Mouse (Mus musculus): ENCODE data around the gene Plcb1.
"Not testable (repeated sequence)": the region's sequence is repeated elsewhere in the genome, so short reads cannot be mapped to it uniquely, and the experiment has no call there.

The Plcb1 gene

DNA sequence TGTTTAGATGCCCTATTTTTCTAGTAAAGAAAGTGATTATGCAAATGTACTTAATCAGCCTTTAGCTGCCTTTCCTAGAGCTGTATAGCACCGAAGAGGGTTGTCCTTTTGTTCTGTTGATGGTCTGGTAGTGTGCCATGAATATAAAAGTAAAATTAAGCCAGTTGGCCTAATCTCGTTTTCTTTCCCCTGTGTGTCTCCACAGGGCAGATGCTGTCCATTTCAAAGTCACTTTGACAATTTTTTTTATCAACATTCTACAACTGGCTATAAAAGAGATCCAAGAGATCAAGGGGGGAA is 520.6 kb downstream of the Plcb1 start:
- DNase-seq (ENCODE audit: low spot score) = no peak

DNA sequence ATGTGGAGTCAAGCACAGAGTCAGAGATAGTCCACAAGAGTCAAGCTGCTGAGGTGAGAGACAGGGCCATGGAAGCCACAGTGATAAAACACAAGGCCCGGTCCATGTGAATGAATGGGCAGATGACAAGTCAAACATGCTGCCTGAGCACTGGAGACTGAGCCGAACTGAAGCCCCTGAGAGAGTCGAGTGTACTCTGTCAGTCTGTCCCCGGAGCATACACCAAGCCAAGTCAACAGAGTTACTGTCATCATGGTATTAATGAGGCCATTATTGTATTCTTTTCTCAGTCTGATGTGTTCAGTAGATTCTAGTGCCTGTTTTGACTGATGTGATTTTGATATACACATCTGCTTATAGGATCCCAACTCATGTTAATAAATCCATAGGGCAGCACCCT is 521.9 kb downstream of the Plcb1 start:
- no peak for DNase-seq (ENCODE audit: low spot score)

DNA sequence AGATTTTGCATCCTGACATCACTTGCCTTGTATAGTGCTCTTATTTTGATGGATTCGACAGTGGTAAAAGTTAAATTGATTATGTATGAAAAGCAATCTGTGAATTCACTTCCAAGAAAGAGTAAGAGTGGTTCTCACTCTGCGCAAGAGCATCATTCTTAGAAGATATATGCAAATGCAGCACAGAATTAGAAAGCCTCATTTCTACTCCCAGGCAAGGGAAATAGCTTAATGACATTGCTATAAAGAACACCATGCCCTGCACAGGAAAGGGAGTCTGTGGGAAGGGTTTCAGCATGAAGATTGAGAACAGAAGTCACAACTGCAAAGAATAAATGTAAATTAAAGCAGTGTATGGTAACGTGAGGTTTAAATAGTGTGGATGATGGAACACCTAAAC is 530.1 kb downstream of the Plcb1 start:
- no peak for DNase-seq (ENCODE audit: low spot score)

DNA sequence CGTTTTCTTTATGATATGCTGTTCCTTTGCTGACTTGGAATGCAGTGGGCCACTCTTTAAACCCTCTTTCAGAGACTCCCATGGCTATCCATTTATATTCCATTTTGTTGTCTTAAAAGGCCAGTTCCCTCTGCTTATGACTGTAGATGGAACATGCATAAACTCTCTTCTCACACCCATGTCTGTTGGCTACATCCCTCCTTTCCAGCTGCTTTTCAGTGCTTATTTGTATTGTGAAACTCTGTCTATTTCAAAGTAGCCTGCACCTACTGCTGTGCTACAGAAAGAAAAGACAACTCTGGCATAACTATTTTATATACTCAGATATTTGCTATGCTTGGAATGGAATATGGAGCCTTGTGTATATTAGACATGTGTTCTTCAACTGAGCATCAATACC is 532.3 kb downstream of the Plcb1 start:
- DNase-seq (ENCODE audit: low spot score) = no peak

DNA sequence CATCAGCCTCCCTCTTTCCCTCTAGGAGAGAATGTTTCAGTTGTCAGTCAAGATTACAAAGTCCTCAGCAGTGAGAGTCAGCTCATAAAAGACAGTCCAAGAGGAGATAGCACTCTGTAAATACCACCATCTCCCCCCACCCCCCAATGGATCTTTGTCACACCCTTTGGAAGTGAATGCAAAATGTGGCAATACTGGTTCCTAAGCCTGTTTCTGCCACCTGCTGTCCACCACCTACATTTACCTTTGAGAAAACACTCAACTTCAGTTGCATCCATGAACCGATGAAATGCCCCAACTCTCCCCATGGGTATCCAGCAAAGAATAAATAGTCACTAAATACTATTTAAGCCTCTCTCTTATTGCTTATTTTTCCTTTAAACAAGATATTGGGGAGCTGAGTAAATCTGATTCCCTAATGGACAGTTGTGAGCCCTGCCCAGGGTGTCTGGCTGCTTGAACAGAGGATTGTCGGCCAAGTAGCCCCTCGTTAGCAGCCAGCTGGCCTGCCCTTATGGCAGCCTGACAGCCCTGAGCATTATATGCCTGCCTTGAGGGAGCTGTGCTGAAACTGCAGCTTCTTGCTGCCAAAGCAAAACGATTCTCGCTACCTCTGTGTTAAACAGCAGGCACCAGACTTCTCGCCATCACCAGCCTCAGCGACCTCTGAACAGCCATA is 537.5 kb downstream of the Plcb1 start:
- no peak for DNase-seq (ENCODE audit: low spot score)

DNA sequence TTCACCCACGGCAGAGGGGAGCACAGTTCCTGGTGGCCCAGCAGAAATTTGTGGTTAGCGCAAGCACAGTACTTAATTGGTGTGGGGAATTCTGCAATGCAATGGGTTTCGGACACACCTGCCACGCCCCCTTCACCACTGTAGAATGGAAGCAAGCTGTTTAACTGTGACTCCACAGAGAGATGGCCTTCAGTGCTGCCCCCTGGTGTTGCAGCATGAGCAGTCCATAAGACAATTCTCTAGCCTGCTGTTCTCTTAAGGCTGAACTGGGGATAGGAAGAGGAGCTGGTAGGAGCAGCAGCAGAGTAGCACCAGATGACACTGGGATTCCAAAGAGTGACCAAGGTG is 538.1 kb downstream of the Plcb1 start:
- peak; percentile 88 for DNase-seq (ENCODE audit: low spot score)

DNA sequence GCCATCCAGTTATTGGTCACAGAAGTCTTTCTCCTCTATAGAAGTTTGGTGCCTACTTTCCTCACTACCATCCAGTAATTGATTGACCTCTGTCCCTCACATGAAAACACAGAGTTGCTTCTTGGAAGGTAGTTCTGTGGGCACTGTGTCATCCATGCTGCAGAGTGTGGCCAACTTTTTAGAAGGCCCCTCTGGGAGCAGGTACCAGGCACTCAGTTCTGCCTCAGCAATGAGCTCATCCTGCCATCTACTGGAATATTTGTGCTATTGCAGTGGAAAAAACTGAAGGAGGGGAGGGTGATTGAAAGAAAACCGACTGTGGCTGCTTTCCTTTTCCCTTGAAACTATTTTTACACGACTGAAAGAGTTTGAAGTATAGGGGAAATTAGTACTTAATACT is 542.9 kb downstream of the Plcb1 start:
- DNase-seq (ENCODE audit: low spot score) = peak; percentile 83

DNA sequence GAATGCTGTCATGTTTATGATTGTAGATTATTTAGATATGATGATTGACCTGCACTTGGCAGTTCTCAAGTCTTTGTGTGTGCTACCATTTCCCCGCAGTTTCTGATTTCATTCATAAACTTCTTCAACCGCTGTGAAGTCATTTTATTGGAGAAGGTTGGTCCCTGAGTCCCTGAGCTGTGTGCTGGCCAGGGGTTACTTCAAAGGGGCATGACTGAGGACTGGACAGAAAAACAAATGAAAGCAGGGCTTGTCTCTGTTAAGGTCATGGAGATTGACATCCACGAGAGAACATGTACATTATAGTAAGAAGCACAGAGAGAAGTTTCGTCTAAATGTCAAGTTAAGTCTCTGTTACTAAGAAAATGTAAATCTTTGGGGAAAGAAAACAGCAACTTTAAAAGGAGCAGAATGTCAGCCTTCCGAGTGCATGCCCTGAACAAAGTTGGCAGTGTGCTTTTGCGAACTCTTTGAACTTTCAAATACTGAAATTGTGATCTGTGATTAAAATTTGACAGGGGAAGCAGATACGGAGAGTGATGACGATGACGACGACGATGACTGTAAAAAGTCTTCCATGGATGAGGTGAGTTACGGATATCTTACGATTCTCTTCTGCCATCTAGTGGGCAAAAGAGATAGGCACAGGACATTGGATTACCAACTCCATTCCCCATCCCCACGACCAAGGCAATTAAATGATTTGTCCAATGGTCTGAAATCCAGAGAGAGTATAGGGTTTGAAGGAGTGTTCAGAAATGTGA is 544.1 kb downstream of the Plcb1 start:
- DNase-seq (ENCODE audit: low spot score) = peak; percentile 87

DNA sequence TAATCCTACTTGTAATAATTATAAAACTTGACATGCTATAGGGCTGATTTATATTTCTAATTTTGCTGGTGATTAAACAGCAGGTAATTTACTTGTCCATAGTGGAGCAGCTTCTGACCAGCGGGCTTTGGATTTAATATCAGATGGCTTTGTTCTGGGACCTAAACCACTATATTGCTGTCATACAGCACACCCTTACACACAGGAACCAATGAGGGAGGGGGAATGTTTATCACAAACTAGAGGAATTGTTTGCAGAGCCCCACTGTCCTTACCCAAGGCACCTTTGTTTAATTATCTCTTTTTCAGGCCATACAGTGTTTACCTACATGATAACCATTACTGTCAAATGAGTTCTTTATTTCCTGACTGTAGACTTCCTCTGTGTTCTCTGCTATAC is 546.0 kb downstream of the Plcb1 start:
- DNase-seq (ENCODE audit: low spot score) = no peak

DNA sequence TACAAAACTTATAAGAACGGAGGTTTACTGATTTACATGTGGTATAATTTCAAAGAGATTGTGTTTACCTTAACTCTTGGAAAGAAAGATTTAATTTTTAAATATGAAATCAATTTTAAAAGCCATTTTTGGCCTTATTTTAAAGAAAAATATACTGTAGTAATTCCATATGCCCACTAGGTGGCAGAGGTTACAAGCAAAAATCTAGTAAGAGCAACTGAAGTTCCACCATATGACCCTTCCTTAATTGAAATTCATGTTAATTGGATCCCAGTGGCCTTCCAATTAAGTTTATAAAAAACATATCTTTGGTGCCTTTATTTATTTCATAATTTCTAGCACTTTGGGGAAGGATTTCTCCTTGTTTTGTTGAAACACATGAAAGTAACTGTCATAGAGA is 570.4 kb downstream of the Plcb1 start:
- DNase-seq (ENCODE audit: low spot score) = peak; percentile 73

DNA sequence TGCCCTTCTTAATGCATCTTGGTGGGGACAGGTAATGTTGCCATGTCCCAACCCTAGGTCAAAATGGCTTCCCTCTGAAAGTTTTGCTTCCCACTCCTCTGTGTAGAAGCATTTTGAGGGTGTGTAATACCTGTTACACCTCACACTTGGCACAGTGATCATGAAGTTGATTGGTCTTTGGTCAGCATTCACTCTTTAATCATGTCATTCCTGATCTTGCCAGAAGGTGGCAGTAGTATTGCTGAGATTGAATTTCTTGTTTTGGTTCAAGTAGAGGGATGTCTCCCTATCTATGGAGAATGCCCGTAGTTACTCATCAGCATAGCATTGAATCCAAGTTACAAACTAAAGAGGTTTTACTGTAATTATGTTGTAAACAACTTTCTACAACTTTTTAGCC is 575.9 kb downstream of the Plcb1 start:
- DNase-seq (ENCODE audit: low spot score) = peak; percentile 79

DNA sequence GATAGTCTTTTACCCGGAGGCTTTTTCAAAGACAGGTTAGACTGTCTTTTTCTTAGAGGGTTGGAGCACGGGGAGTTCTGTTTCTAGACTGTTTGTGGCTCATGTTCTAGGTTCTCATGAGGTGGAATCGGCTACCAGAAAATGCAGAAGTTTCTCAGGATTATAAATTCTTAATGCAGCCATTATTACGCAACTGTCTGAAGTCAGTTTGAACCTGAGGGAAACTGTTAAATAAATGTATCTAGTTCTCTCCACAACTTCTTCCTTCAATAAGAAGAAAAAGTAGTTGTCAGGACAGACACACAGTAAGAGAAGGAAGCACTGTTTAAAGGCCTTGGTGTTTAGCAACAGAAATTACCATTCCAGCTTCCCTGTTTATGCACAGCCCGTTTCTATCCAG is 577.1 kb downstream of the Plcb1 start:
- no peak for DNase-seq (ENCODE audit: low spot score)

DNA sequence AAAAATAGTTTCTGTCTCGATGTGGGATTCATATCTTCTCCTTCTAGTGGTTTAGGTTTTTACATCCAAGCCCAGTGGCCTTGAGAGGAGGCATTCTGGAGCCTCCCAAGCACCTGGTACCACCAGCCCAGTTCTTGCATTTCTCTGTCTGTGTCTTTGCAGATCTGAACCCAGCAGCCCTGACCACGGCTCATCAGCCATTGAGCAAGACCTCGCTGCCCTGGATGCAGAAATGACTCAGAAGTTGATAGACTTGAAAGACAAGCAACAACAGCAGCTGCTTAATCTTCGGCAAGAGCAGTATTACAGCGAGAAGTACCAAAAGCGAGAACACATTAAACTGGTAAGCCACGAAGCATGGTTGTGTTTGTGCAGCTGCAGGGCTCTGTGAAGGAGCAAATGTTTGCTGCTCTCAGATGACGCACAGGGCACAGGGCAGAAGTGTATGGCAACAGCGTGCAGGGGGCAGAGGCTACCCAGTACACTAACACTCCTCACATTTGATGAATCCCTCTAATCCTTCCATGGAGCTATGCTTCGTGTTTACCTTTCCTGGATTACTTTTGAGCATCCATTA is 584.5 kb downstream of the Plcb1 start:
- no peak for DNase-seq (ENCODE audit: low spot score)

DNA sequence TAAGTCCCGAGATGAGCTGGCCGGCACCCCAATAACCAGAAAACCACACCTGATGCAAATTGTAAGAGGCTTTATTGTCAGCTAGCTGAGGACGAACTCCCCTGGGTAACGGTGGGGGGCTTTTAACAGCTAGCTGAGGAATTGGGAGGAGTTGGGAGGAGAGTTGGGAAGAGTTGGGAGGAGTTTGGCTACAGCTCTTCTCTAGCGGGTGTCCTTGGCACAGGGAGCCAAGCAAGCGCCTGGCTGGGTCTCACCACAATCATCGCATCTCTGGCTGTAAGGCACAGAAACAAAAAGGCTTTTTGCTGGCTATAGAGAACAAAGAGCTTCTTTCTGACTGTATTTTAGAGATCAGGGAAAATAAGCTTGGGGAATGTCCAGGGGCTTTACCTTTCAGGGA is 594.9 kb downstream of the Plcb1 start:
- DNase-seq (ENCODE audit: low spot score) = not testable (repeated sequence)

DNA sequence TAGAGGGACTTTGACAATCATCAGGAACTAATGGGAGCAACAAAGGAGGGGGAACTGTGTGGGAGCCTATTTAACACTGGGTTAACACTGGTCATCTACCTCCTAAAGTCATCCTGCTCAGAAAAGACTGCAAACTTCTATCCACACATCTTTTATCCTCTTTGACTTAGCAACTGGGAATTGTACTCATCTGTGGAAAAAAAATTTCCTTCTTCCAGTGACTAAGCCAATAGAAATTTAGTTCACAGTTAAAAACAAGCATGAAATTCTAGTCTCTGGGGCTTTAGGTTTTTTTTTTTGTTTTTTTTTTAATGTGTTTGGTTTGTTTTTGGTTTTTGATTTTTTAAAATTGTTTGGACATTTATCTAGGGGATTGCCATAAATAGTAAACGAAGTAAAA is 595.5 kb downstream of the Plcb1 start:
- DNase-seq (ENCODE audit: low spot score) = no peak

DNA sequence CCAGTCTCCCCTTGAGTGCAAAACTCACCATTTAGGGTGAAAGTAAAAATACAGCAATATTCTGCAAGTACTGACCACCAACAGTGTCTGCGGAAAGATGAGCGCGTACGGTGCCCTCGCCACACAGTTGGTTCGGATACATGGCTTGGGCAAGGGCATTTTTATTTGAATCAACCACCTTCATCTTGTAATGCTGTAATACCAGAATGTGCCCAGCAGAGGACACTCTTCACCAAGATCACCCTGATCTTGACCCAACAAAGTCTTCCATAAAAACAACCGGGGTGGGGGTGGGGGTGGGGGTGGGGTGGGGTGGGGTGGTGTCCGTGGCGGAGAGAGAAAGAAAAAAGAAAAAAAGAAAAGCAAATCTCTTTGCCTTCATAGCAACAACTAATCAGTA is 602.1 kb downstream of the Plcb1 start:
- DNase-seq (ENCODE audit: low spot score) = peak; percentile 64

DNA sequence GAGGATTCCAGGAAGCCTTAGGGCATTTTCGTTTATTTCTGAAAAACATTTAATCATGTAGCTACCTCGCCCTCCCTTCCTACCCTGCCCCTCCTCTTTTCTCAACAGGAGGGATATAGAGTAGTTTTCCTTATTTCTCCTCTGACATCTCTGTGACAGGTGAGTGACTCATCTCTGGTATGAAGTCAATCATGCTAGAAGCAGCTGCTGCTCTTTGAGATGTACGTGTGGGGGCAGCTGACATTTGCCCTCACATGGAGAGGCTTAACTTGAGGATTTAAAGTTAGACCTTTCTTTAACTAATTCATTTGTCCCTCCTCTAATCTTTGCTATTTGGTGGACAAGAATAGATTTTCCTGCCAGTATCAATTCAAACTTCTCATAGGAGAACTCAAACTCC is 608.8 kb downstream of the Plcb1 start:
- no peak for DNase-seq (ENCODE audit: low spot score)

DNA sequence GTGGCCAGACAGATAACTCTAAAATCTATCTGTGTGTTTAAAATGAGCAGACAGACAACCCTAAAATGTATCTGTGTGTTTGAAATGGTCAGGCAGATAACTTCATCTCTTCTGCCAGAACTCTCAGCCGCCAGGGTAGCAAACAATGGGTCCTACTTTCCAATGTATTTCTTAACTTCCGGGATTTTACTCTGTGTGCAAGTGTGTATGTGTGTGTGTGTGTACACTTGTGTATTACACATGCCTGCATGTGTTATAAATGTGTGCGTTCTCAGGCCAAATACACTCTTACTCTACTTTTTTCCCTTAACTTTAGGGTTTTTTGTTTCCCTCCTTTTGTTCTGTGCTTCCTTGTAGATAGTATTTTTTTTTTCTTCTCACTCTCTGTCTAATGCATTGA is 610.5 kb downstream of the Plcb1 start:
- no peak for DNase-seq (ENCODE audit: low spot score)

DNA sequence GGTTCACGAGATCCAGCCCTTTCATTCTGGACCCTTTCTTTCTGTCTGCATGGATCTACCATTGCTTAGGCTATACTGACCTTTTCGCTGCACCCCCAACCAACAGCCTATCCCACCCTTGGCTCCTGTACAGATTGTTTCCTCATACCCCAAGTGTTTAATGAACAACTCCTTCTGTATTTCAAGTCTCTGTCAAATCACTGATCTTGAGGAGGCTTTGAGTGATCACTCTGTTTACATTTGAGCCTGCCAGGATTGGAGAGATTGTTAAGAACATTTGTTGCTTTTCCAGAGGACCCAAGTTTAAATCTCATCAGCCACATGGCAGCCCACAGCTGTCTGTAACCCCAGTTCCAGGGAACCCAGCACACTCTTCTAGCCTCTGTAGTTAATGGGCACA is 612.1 kb downstream of the Plcb1 start:
- DNase-seq (ENCODE audit: low spot score) = no peak

DNA sequence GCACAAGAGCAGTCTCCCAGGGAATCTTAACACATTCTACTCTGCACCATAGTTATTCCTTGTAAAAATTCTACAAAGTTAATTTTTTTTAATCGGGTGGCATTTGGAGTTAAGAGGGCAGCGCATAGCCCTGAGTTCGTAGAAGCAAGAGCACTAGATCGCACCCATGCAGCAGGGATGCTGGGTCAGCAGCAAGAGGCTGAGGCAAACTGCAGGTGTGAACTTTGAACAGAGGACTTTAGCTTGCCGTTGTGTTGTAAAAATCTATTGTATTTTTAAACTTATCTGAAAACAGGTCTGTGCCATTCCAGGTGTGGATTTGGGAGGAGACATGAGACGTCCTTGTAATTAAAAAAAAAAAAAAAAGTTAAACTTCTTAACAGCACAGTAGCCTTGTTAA is 613.9 kb downstream of the Plcb1 start:
- DNase-seq (ENCODE audit: low spot score) = no peak

DNA sequence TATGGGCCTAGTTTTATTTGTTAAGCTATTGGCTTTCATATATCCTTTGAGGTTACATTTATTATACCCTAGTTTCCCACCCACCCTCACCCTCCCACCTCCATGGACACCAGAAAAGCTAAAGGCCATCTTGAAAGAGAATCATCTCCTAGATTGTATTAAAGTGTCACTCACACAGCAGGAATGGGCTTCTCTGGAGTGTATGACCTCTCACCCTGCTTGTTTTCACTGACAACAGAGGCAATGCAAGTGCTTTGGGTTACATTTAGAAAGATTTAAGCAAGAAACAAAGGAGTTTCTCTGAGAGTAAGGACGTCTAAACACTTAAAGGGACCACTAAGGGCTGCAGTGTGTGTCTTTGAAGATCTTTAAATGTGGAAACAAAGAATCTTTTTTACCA is 617.0 kb downstream of the Plcb1 start:
- no peak for DNase-seq (ENCODE audit: low spot score)

DNA sequence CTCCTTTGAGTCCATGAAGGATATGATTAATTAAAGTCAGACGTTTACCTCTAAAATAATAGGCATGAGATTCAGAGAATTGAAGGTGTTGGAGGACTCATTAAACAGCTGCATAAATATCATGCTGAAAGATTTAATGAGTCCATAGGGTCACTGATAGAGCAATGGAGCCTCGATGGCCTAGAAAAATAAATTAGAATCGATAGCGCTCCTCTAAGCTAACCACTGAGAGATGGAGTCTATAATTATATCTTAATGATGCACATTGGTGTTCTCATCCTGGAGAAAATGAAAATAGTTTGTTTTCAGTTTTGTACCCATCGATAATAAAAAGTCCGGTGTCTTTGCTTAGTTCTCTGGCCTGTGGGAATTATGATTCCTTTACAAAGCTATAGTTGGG is 617.5 kb downstream of the Plcb1 start:
- DNase-seq (ENCODE audit: low spot score) = no peak

DNA sequence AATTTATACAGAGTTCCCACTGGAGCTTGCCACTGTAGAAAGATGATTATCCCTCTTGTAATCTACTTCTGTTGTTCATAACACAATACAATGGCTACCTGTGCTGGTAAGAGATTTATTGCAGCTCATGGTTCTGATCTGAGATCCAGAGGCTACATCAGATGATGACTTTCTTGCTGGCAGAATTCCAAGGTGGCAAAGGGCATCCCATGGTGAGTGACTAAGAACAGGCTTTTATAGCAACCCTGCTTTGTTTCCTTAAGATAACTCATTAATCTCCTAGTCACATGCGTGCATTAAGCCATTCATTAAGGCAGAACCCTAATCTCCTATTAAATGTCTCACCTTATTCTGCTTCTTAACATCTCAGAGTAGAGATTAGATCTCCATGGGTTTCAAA is 618.2 kb downstream of the Plcb1 start:
- DNase-seq (ENCODE audit: low spot score) = no peak
